Mouse (Mus musculus): ENCODE measurements at regions not wholly inside any gene's neighbourhood (a gene's known extent, or its start where the extent isn't known, plus 50 kb on each side); places are given as distances from the start of the nearest gene placed in this dataset.
"Not testable (repeated sequence)": the region's sequence is repeated elsewhere in the genome, so short reads cannot be mapped to it uniquely, and the experiment has no call there.

- DNase-seq (ENCODE audit: extremely low spot score, low spot score): not testable (repeated sequence)
These were observed 2463.9 kb downstream of the Gm37988 start for GRCm38 (mm10) chr1:7271466-7272110.

- DNase-seq (ENCODE audit: extremely low spot score, low spot score): not testable (repeated sequence)
These were observed 2491.4 kb downstream of the Gm37988 start for GRCm38 (mm10) chr1:7298921-7299685.

- DNase-seq (ENCODE audit: extremely low spot score, low spot score): no peak
These were observed 2501.4 kb downstream of the Gm37988 start for GRCm38 (mm10) chr1:7308952-7309617.

- DNase-seq (ENCODE audit: extremely low spot score, low spot score): not testable (repeated sequence)
These were observed 2504.7 kb downstream of the Gm37988 start for GRCm38 (mm10) chr1:7312401-7312800.

- DNase-seq (ENCODE audit: extremely low spot score, low spot score): peak; percentile 27
These were observed 2505.8 kb downstream of the Gm37988 start for GRCm38 (mm10) chr1:7313468-7313867.

- DNase-seq (ENCODE audit: extremely low spot score, low spot score): no peak
These were observed 2511.2 kb downstream of the Gm37988 start for GRCm38 (mm10) chr1:7318850-7319249.

GRCm38 (mm10) chr1:7319313-7319712 lies 2511.6 kb downstream of the Gm37988 start:
- no peak for DNase-seq (ENCODE audit: extremely low spot score, low spot score)
